Mouse (Mus musculus): Measurements from ENCODE around the gene Ice1.
A peak's percentile ranks its signal among the peaks of the same experiment; 100 is the strongest.

Ice1 gene

DNA sequence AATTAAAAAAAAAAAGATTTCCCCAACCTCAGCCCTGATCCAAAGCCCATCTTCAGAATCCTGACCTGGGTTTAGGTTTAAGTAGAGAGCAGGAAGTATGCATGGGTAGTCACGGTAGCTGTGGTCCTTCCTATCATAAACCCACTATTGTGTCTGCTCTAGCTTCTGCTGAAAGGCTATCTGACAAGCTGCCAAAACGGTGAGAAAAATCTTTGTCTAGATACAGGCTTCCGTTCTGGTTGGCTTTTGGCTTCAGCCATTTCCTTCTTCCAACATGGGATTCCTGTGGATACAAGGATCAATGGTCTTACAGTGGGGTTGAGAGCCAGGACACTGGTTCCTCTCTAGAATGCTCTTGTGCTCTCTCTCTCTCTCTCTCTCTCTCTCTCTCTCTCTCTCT, 2.2 kb upstream of the Ice1 start:
- DNase-seq (ENCODE audit: low read depth, low spot score), result no peak

- peak; percentile 96 for DNase-seq (ENCODE audit: low read depth, low spot score)
Measured at GRCm38 (mm10) chr13:70637662-70638291, 343 bp upstream of the Ice1 start.

GRCm38 (mm10) chr13:70636706-70637105, 728 bp downstream of the Ice1 start:
- DNase-seq (ENCODE audit: low read depth, low spot score), result no peak

DNA sequence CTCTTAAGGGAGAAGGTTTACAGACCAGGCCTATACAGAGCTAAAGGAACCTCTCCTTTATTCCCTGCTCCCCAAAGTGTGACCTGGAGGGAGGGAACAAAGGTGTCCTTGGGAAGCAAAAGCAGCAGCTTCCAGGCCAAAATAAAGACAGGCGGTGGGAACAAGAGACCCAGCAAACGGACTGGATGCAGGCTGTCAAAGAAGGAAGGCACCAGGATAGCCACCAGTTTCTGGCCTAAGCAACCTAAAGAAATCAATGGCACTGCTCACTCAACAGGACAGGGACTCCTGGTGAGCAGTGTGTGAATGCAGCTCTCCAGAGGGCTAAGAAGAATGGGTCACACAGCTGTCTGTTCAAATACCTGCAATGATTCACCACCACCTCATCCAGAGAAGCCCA, 1.8 kb downstream of the Ice1 start:
- no peak for DNase-seq (ENCODE audit: low read depth, low spot score)

GRCm38 (mm10) chr13:70626416-70626815, 11.0 kb downstream of the Ice1 start:
- no peak for DNase-seq (ENCODE audit: low read depth, low spot score)

DNA sequence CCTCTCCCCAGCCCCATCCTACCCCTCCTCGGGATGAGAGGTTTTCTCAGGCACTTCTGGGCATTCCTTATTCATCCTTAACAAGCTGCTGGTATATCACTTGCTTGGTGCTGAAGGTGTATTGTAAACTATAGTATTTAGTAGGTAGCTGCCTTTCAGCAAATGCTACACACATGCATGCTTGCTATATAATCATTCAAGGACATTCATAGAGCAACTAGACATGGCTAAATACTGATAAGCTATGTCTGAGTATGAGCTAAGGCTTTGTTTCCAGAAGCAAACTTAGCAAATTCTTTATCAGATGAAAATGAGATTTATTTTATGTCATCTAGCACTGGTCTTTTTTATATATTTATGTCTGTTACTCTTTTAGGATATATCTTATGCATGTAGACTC, 11.8 kb downstream of the Ice1 start:
- no peak for DNase-seq (ENCODE audit: low read depth, low spot score)

GRCm38 (mm10) chr13:70624445-70624844, 13.0 kb downstream of the Ice1 start:
- no peak for DNase-seq (ENCODE audit: low read depth, low spot score)

- no peak for DNase-seq (ENCODE audit: low read depth, low spot score)
Measured at GRCm38 (mm10) chr13:70622461-70623057, 14.9 kb downstream of the Ice1 start.

- DNase-seq (ENCODE audit: low read depth, low spot score), result no peak
Measured at GRCm38 (mm10) chr13:70621509-70621908, 15.9 kb downstream of the Ice1 start.

GRCm38 (mm10) chr13:70612837-70613236, 24.6 kb downstream of the Ice1 start:
- no peak for DNase-seq (ENCODE audit: low read depth, low spot score)

DNA sequence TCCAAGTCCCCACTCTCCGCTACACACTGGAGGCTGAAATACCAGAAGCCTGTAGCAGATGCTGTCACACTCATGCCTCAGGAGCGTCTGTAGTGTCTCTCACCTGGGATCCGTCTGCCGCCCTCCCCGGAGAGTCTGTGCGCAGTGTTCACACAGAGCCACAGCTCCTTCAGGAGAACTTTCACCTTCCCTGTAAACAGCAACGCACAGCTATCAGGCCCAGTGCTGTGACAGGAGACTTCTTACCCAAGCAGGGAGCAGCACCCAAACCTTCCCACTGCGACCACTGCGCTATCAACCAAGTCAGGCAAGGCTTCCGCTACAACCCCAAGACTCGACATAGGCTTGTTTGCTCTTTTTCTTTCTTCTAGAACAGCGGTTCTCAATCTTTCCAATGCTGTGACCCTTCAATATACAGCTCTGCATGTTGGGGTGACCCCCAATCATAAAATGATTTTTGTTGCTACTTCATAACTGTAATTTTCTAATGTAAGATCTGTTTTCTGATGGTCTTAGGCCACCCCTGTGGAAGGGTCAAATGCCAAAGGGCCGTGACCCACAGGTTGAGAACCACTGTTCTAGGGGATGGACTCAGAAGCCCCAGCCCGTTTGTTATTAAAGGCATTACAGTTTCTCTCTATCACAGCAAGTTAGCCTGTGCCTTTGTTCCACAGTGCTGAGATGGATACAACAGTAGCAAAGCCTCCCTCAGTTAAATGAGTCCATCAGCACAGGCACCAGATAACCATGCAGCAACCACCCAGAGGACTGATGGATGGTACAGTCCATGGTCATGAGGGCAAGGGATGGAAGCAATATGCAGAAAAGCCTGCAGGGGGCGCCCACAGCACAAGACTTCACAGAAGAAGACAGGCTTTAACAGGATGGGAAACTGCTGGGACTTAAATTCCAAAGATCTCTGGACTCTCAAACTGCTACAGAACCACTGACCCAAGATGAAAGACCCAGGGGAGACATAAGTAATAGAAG, 26.7 kb downstream of the Ice1 start:
- peak; percentile 74 for DNase-seq (ENCODE audit: low read depth, low spot score)

DNA sequence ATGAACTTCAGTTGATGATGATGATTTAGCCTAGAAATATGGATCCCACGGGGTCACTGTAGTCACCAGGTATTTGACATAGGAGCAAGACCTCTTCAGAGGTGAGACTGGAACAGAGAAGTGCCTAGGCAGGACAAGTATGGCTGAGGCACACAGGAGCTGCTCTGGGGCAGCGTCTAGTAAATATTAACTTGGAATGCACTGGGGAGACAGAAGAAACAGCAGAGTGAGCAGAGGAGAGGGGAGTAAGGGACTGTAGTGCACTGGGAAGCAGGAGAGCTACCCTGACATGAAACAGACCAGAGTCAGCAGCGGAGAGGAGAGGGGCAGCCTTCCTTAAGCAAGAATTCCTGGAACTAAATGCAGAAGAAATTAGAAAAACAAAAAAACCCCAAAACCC, 27.8 kb downstream of the Ice1 start:
- DNase-seq (ENCODE audit: low read depth, low spot score), result no peak

DNA sequence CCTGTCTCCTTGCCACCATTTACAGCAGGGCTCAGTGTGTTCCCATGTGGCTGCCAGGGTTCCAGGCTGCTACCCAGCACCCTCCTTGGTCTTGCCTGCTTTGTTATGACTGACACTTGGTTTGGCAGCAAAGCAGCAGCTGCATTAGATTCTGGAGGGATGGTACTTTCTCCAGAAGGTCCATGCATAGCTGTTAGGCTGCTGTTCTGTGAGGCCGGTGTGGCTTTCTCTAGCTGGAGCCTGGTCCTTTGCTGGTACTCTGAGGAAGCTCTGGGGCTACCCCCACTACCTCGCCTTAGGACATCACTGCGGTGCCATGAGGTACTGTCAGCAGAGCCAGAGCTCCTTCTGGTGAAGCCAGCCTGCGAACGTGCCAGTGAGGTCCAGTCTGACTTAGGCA, 32.1 kb downstream of the Ice1 start:
- no peak for DNase-seq (ENCODE audit: low read depth, low spot score)

DNA sequence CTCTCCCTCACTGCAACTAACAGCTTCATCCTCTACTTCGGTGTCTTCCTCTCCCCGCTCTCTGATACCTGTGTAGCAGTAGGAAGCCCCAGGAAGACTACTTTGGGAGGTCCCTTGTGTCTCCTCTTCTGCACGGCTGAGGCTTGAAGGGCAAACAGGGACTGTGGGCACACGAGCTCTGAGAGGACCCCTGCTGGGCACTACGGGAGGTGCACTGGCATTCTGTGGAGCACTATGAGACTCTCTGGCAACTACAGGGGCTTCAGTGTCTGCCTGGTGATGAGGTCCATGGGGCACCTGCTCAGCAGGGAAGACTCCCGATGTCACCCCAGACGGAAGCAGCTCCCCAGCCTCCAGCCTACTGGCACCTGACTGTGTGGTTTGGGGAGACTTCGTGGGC, 32.7 kb downstream of the Ice1 start:
- peak; percentile 10 for DNase-seq (ENCODE audit: low read depth, low spot score)

GRCm38 (mm10) chr13:70601566-70601965, 35.9 kb downstream of the Ice1 start:
- no peak for DNase-seq (ENCODE audit: low read depth, low spot score)

- no peak for DNase-seq (ENCODE audit: low read depth, low spot score)
Measured at GRCm38 (mm10) chr13:70599964-70600619, 37.3 kb downstream of the Ice1 start.

DNA sequence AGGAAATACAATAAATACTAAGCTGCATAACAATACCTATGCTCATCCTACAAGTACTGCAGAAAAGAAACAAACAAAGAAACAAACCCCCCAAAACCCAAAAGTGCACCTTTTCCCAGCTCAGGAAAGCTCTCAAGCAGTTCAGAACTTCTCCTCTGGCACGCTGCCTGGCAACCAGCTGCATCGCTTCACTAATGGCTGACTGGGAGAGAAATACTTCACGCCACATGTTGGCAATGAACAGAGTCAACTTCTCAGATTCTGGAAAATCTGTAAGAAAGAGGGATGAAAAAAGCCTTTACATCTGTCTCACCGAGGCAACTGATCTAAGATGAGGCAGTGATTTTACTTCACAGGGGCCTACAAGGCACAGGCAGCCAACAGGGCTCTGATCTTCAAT, 38.5 kb downstream of the Ice1 start:
- DNase-seq (ENCODE audit: low read depth, low spot score), result no peak

DNA sequence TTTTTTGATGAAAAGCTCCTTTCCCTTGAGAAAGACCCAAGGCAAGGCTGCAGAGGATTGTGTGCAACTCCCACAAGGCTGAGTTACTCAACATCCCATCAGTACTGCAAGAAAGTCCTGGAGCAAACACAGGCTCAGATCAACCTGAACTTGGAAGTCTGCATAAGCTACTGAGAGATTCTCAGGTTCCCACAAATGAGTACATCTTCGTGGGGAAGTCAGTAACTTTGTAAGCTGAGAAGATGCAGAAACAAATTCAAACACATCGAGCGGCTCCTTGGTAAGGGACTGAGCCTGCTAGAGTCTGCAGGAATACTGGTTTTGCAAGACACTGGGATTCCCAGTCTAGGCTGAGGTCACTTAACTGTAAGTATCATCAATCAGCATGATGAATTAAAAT, 40.5 kb downstream of the Ice1 start:
- DNase-seq (ENCODE audit: low read depth, low spot score), result no peak

GRCm38 (mm10) chr13:70590248-70590762, 47.1 kb downstream of the Ice1 start:
- no peak for DNase-seq (ENCODE audit: low read depth, low spot score)

- peak; percentile 66 for DNase-seq (ENCODE audit: low read depth, low spot score)
Measured at GRCm38 (mm10) chr13:70586969-70587368, 50.5 kb downstream of the Ice1 start.

DNA sequence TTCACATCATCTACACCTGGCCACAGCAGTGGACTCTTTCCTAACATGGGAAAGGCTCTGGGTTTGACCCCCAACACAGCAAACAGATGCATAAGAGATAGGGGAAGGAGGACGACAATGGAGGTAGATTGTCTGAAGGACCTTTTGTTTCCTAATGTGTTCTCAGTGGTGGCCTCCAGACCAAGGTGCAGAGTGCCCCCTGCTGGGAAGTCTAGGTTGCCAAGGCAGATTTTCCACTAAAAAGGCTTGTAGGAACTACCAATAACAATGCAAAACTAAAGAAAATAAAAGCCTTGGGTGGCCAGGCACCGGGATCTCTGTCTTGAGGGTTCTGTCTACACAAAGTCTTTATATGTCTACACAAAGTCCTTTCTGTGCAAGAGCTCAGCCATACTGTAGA, 54.9 kb downstream of the Ice1 start:
- peak; percentile 47 for DNase-seq (ENCODE audit: low read depth, low spot score)

DNA sequence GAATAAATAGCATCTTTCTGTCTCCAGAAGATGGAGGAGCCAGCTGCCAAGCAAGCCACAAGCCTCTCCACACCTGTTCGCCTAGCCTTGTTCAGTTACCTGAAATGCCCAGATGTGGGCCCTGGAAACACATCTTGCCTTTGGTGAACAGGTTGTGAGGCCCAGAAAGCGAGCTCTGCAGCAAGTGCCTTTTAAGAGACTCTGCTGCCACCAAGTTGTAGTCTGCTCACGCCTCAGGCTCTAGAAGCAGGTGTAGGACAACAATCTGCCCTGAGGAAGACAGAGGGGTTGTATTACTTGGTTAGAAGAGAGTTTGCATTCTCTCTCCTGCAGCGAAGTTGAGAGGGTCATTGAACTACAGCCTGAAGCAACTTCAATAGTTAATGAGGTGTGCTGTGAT, 55.9 kb downstream of the Ice1 start:
- no peak for DNase-seq (ENCODE audit: low read depth, low spot score)
